Mouse (Mus musculus) embryonic facial prominence, embryonic 13.5 days (tissue): ENCODE measurements around the gene Dirc2. TPM values are rescaled to one million over a fixed set of nuclear protein-coding genes. Genes with fewer than 3 reads are reported as not detected.

Source experiments
- ATAC-seq: fragments of 200-750 bp; cut with Nextera tagmentation; 2 replicates; pipeline ENCODE4 v1.8.0; 2017; ENCODE audit warnings: low read depth; ENCODE audit not compliant: insufficient number of reproducible peaks, insufficient read depth, low FRiP score, low TSS enrichment
- H3K27ac ChIP-seq: fragments of 300-500 bp; sonication (generic); 2 replicates; pipeline ENCODE4 v1.5.1; 2015; ENCODE audit warnings: moderate library complexity, mild to moderate bottlenecking, inconsistent platforms
- H3K27me3 ChIP-seq: fragments of 300-500 bp; sonication (generic); 2 replicates; pipeline ENCODE4 v1.6.1; 2015; ENCODE audit warnings: mild to moderate bottlenecking, inconsistent platforms
- H3K36me3 ChIP-seq: fragments of 300-500 bp; sonication (generic); 2 replicates; pipeline ENCODE4 v1.6.1; 2015; ENCODE audit warnings: mild to moderate bottlenecking, inconsistent platforms
- H3K4me1 ChIP-seq: fragments of 300-500 bp; sonication (generic); 2 replicates; pipeline ENCODE4 v1.6.1; 2015; ENCODE audit warnings: inconsistent platforms
- H3K4me2 ChIP-seq: fragments of 300-500 bp; sonication (generic); 2 replicates; pipeline ENCODE4 v1.6.1; 2015; ENCODE audit warnings: moderate library complexity, mild to moderate bottlenecking, inconsistent platforms
- H3K4me3 ChIP-seq: fragments of 300-500 bp; sonication (generic); 2 replicates; pipeline ENCODE4 v1.5.1; 2015; ENCODE audit warnings: mild to moderate bottlenecking, inconsistent platforms
- H3K9ac ChIP-seq: fragments of 300-500 bp; sonication (generic); 2 replicates; pipeline ENCODE4 v1.6.1; 2015; ENCODE audit warnings: mild to moderate bottlenecking, inconsistent platforms
- H3K9me3 ChIP-seq: fragments of 300-500 bp; sonication (generic); 2 replicates; pipeline ENCODE4 v1.6.1; 2016; ENCODE audit warnings: inconsistent platforms
- WGBS: fragments of 180-500 bp; shearing (Covaris S2); methylation state at CpG from one replicate; pipeline ENCODE4 v1.1.7; 2015; ENCODE audit warnings: mixed read lengths; 5-methylcytosine and 5-hydroxymethylcytosine counted together
- polyA plus RNA-seq: library from polyadenylated mRNA; unstranded; fragments of >200 nt; fragmentation: Nextera tagmentation; extraction: Ambion mirVana; gene quantifications from 2 replicates; pipeline ENCODE4 v1.2.1, GENCODE M21; 2015

The Dirc2 gene
- polyA plus RNA-seq, 1 experiment from 2014 or later, result 16.8 TPM

- H3K4me1 ChIP-seq, result no peaks in the 10 kb centered on the region
- H3K9me3 ChIP-seq, result no peaks in the 10 kb centered on the region
- no peak overlapping the region for H3K9ac ChIP-seq
- WGBS, result 90% methylated on average over 7 of the region's 7 CpGs
- H3K27ac ChIP-seq, result no peak overlapping the region
- ATAC-seq, result no peak
- no peak overlapping the region for H3K4me2 ChIP-seq
- H3K27me3 ChIP-seq, result no peaks in the 10 kb centered on the region
- peaks cover 17% of the 10 kb centered on the region for H3K36me3 ChIP-seq
- no peak overlapping the region for H3K4me3 ChIP-seq
Measured at GRCm38 (mm10) chr16:35732096-35732495, 37.1 kb downstream of the Dirc2 start.

GRCm38 (mm10) chr16:35729151-35729738, 39.9 kb downstream of the Dirc2 start:
- Histone ChIP-seq H3K4me2 (no peak overlapping the region), H3K4me3 (no peak overlapping the region), H3K4me1 (no peaks in the 10 kb centered on the region), H3K36me3 (peaks cover 24% of the 10 kb centered on the region), H3K9me3 (no peaks in the 10 kb centered on the region), H3K27ac (no peak overlapping the region), H3K27me3 (no peaks in the 10 kb centered on the region), H3K9ac (no peak overlapping the region)
- 62% methylated on average over 8 of the region's 8 CpGs for WGBS
- no peak for ATAC-seq

- 83% methylated on average over 2 of the region's 2 CpGs for WGBS
- H3K27ac ChIP-seq, result no peak overlapping the region
- H3K4me3 ChIP-seq, result no peak overlapping the region
- no peak overlapping the region for H3K9ac ChIP-seq
- no peak for ATAC-seq
- no peaks in the 10 kb centered on the region for H3K9me3 ChIP-seq
- no peaks in the 10 kb centered on the region for H3K27me3 ChIP-seq
- H3K36me3 ChIP-seq, result peaks cover 27% of the 10 kb centered on the region
- H3K4me1 ChIP-seq, result no peaks in the 10 kb centered on the region
- H3K4me2 ChIP-seq, result no peak overlapping the region
Measured at GRCm38 (mm10) chr16:35726601-35727000, 42.6 kb downstream of the Dirc2 start.

- Histone ChIP-seq H3K9ac (no peak overlapping the region), H3K36me3 (peaks cover 27% of the 10 kb centered on the region), H3K9me3 (no peaks in the 10 kb centered on the region), H3K4me2 (no peak overlapping the region), H3K27ac (no peak overlapping the region), H3K4me1 (no peaks in the 10 kb centered on the region), H3K27me3 (no peaks in the 10 kb centered on the region), H3K4me3 (no peak overlapping the region)
- no peak for ATAC-seq
- 87% methylated on average over 6 of the region's 6 CpGs for WGBS
Measured at GRCm38 (mm10) chr16:35724561-35724960, 44.6 kb downstream of the Dirc2 start.

DNA sequence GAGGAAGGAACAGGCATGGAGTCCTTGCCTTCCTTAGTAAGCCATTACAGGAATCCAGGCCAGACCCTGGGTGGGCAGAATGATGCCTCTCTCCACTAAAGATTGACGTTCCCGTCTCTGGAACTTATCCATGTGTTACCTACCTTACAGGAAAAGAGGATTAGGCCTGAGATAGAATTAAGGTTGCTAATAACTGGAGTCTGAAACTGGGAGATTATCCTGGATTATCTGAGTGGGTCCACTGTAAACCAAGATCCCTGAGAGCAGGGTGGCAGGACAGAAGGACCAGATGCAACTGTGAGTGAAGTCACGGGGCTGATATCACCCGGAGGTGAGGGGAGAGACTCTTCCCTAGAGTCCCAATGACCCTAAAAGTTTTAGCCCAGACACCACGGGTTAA, 51.4 kb downstream of the Dirc2 start:
- Histone ChIP-seq H3K27ac (no peak overlapping the region), H3K4me3 (no peak overlapping the region), H3K36me3 (peaks cover 29% of the 10 kb centered on the region)

DNA sequence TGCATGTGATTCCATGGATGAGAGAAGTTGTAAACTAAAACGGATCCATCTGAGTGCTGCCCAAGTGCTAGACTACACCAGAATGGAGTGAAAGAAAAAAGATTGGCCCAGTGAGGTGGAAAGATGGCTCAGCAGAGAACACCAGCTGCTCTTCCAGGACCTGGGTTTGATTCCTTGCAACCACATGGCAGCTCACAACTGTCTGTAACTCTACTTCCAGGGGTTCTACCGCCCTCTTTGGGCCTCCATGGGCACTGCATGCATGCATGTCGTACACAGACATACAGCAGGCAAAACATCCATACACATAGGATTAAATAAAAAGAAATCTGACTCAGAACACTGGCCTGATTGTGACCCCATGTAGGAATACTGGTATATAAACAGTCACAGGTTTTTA, 52.9 kb downstream of the Dirc2 start:
- Histone ChIP-seq H3K9me3 (no peaks in the 10 kb centered on the region), H3K4me1 (peaks cover 17% of the 10 kb centered on the region), H3K9ac (no peak overlapping the region), H3K4me3 (no peak overlapping the region), H3K27ac (no peak overlapping the region), H3K4me2 (no peak overlapping the region), H3K36me3 (peaks cover 19% of the 10 kb centered on the region), H3K27me3 (no peaks in the 10 kb centered on the region)
- no peak for ATAC-seq
- 76% methylated on average over 3 of the region's 3 CpGs for WGBS

More for the DNA sequence above, 51.4 kb downstream of the Dirc2 start:
- H3K9me3 ChIP-seq, result no peaks in the 10 kb centered on the region
- no peak overlapping the region for H3K9ac ChIP-seq
- H3K27me3 ChIP-seq, result no peaks in the 10 kb centered on the region
- ATAC-seq, result no peak
- 69% methylated on average over 5 of the region's 5 CpGs for WGBS
- peaks cover 10% of the 10 kb centered on the region for H3K4me1 ChIP-seq
- H3K4me2 ChIP-seq, result no peak overlapping the region

DNA sequence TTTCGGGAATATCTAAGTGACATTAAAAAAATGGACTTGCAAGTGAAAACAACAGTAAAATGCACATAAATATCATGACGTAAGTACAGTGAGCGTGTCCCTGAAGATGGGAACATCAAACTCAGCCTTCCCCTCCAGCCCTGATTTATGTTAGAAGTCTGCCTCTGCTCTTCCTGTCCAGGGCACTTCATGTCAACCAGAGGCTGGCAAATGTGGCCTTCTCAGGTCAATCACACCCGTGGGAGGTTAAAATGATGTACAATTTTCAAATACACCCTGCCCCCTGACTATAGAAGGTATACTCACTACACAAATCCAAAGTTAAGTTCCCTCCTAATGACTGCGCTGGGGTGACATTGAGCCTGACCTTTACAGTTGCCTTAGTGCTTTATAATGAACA, 53.4 kb downstream of the Dirc2 start:
- no peak overlapping the region for H3K4me3 ChIP-seq
- no peak for ATAC-seq
- no peaks in the 10 kb centered on the region for H3K9me3 ChIP-seq
- no peak overlapping the region for H3K9ac ChIP-seq
- H3K27me3 ChIP-seq, result no peaks in the 10 kb centered on the region
- peaks cover 21% of the 10 kb centered on the region for H3K4me1 ChIP-seq
- peaks cover 19% of the 10 kb centered on the region for H3K36me3 ChIP-seq
- WGBS, result 92% methylated on average over 5 of the region's 5 CpGs
- no peak overlapping the region for H3K27ac ChIP-seq
- H3K4me2 ChIP-seq, result no peak overlapping the region

GRCm38 (mm10) chr16:35715350-35715749, 53.8 kb downstream of the Dirc2 start:
- no peaks in the 10 kb centered on the region for H3K27me3 ChIP-seq
- no peak overlapping the region for H3K27ac ChIP-seq
- H3K4me3 ChIP-seq, result no peak overlapping the region
- H3K36me3 ChIP-seq, result peaks cover 19% of the 10 kb centered on the region
- H3K9me3 ChIP-seq, result no peaks in the 10 kb centered on the region
- peaks cover 25% of the 10 kb centered on the region for H3K4me1 ChIP-seq
- 77% methylated on average over 6 of the region's 6 CpGs for WGBS
- ATAC-seq, result no peak
- H3K9ac ChIP-seq, result no peak overlapping the region
- no peak overlapping the region for H3K4me2 ChIP-seq

- H3K9ac ChIP-seq, result no peak overlapping the region
- H3K9me3 ChIP-seq, result no peaks in the 10 kb centered on the region
- H3K4me1 ChIP-seq, result peaks cover 25% of the 10 kb centered on the region
- H3K4me3 ChIP-seq, result no peak overlapping the region
- H3K27me3 ChIP-seq, result no peaks in the 10 kb centered on the region
- no peak overlapping the region for H3K4me2 ChIP-seq
- no peak for ATAC-seq
- no peak overlapping the region for H3K27ac ChIP-seq
- 93% methylated on average over 7 of the region's 7 CpGs for WGBS
- H3K36me3 ChIP-seq, result peaks cover 19% of the 10 kb centered on the region
Measured at GRCm38 (mm10) chr16:35714689-35715088, 54.5 kb downstream of the Dirc2 start.

GRCm38 (mm10) chr16:35713606-35714005, 55.5 kb downstream of the Dirc2 start:
- 76% methylated on average over 7 of the region's 7 CpGs for WGBS
- Histone ChIP-seq H3K4me2 (no peak overlapping the region), H3K4me1 (peaks cover 25% of the 10 kb centered on the region), H3K27ac (no peak overlapping the region), H3K4me3 (no peak overlapping the region), H3K9me3 (no peaks in the 10 kb centered on the region), H3K9ac (no peak overlapping the region), H3K36me3 (peaks cover 13% of the 10 kb centered on the region), H3K27me3 (no peaks in the 10 kb centered on the region)
- no peak for ATAC-seq

DNA sequence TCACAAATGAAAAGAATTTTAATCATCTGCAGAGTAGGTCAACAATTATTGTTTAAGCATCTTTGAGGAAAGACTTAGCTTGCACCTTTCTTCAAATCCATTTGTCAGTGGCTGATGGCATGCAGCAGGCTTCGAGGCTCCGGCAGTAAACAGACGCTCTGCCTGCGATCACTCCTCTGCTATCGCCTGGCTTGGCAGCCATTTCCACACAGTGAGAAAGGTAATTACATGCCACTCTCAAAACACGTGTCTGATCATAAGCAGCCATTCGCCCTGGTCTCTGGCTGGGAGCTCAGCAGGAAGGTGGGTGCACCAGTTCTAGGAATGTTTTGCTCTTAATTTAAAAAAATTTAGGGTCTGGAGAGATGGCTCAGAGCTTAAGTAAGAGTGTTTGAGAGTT, 58.2 kb downstream of the Dirc2 start:
- no peak overlapping the region for H3K4me2 ChIP-seq
- no peaks in the 10 kb centered on the region for H3K27me3 ChIP-seq
- no peak overlapping the region for H3K9ac ChIP-seq
- H3K27ac ChIP-seq, result no peak overlapping the region
- H3K36me3 ChIP-seq, result peaks cover 2% of the 10 kb centered on the region; the same call in 1 of the 2 replicates
- H3K4me3 ChIP-seq, result no peak overlapping the region
- WGBS, result 42% methylated on average over 7 of the region's 7 CpGs
- no peak for ATAC-seq
- peaks cover 25% of the 10 kb centered on the region for H3K4me1 ChIP-seq
- no peaks in the 10 kb centered on the region for H3K9me3 ChIP-seq

GRCm38 (mm10) chr16:35707004-35707403, 62.2 kb downstream of the Dirc2 start:
- 92% methylated on average over 5 of the region's 5 CpGs for WGBS
- H3K9me3 ChIP-seq, result no peaks in the 10 kb centered on the region

More at GRCm38 (mm10) chr16:35707004-35707403, 62.2 kb downstream of the Dirc2 start:
- H3K4me2 ChIP-seq, result no peak overlapping the region
- no peak overlapping the region for H3K27ac ChIP-seq
- peaks cover 8% of the 10 kb centered on the region for H3K36me3 ChIP-seq
- H3K27me3 ChIP-seq, result no peaks in the 10 kb centered on the region
- H3K4me1 ChIP-seq, result peaks cover 14% of the 10 kb centered on the region
- H3K4me3 ChIP-seq, result no peak overlapping the region
- no peak overlapping the region for H3K9ac ChIP-seq
- no peak for ATAC-seq
